Mouse (Mus musculus): ENCODE results near the gene Hoxb1. TPM values are rescaled to one million over a fixed set of nuclear protein-coding genes. Genes with fewer than 3 reads are reported as not detected.

Hoxb1 gene
- polyA plus RNA-seq, 1 experiment, result not detected

DNA sequence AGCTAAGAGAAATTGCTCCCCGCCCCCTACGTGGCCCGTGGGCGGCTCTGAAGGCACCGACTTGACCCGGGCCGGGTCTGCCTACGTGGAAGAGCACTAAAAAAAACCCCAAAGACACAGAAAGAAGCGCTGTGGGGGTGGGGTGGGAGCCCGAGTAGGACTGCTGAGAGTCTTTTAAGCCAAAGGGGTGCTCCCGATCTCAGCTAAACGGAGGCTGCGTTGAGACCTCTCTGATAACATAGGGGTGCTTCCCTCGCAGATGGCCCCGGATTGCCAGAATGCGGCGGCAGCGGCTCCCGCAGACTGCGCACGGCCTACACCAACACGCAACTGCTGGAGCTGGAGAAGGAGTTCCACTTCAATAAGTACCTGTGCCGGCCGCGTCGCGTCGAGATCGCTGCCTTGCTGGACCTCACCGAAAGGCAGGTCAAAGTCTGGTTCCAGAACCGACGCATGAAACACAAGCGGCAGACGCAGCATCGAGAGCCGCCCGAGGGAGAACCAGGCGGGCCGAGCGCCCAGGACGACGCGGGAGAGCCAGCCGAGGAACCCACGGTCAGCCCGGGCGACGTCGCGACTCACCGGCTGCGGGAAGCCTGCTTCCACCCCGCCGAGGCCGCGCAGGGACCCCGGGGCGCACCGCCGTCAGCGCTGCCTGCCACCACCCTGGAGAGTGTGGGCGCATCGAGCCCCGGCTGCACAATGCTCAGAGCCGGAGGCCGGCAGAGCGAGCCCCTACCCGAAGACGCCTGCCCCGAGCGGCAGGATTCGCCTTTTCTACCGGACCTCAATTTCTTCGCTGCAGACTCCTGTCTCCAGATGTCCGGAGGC, 12.6 kb upstream of the Hoxb1 start:
- peaks cover 63% of the 10 kb centered on the region for H3K27me3 ChIP-seq (ENCODE audit: control insufficient read depth, insufficient read depth, insufficient read length)
- no peaks in the 10 kb centered on the region for H3K36me3 ChIP-seq (ENCODE audit: control insufficient read depth, insufficient read depth)
- H3K79me2 ChIP-seq (ENCODE audit: control insufficient read depth, insufficient read depth), result no peaks in the 10 kb centered on the region
- H3K79me3 ChIP-seq (ENCODE audit: low read depth), result no peaks in the 10 kb centered on the region
- H3ac ChIP-seq (ENCODE audit: control insufficient read depth, insufficient read length, low read depth), result no peak overlapping the region
- no peak for TF ChIP-seq MYOD1 (IDR thresholded peaks at IDR 0.05; ENCODE audit: control insufficient read depth, insufficient read length, low read depth)
- TF ChIP-seq USF1 (IDR thresholded peaks at IDR 0.05; ENCODE audit: low read depth), result no peak
- TF ChIP-seq CTCF (IDR thresholded peaks at IDR 0.05; ENCODE audit: control insufficient read depth, insufficient read depth, insufficient read length), result no peak
- TF ChIP-seq MAX (IDR thresholded peaks at IDR 0.05), result no peak
- TF ChIP-seq MYOG (IDR thresholded peaks at IDR 0.05; ENCODE audit: control insufficient read depth, extremely low read depth, insufficient read length), result no peak
- H3K4me3 ChIP-seq (ENCODE audit: insufficient read depth, poor library complexity, severe bottlenecking), result no peak overlapping the region

DNA sequence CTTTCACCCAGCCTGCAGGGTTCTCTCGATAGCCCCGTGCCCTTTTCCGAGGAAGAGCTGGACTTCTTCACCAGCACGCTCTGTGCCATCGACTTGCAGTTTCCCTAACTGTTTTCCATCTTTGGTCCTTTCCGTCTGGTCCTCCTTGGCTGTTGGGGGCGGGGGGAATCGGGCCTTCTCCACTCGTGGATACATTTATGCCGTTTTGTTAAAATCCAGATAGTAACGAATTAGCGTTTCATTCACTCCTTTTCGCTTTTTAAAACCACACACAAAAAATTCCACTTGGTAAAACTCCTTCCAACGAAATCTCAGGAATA, 12.1 kb upstream of the Hoxb1 start:
- Histone ChIP-seq H3K4me3 (ENCODE audit: insufficient read depth, poor library complexity, severe bottlenecking) (no peak overlapping the region), H3K27me3 (ENCODE audit: control insufficient read depth, insufficient read depth, insufficient read length) (peaks cover 57% of the 10 kb centered on the region), H3ac (ENCODE audit: control insufficient read depth, insufficient read length, low read depth) (no peak overlapping the region), H3K79me2 (ENCODE audit: control insufficient read depth, insufficient read depth) (no peaks in the 10 kb centered on the region), H3K79me3 (ENCODE audit: low read depth) (no peaks in the 10 kb centered on the region), H3K36me3 (ENCODE audit: control insufficient read depth, insufficient read depth) (no peaks in the 10 kb centered on the region)
- TF ChIP-seq CTCF (IDR thresholded peaks at IDR 0.05; ENCODE audit: control insufficient read depth, insufficient read depth, insufficient read length) (no peak), MYOG (IDR thresholded peaks at IDR 0.05; ENCODE audit: control insufficient read depth, extremely low read depth, insufficient read length) (no peak), USF1 (IDR thresholded peaks at IDR 0.05; ENCODE audit: low read depth) (no peak), FOSL1 (IDR thresholded peaks at IDR 0.05; ENCODE audit: insufficient read depth, low read length, poor library complexity, severe bottlenecking) (no peak), MAX (IDR thresholded peaks at IDR 0.05) (no peak), CEBPB (IDR thresholded peaks at IDR 0.05; ENCODE audit: low read depth) (no peak), MYOD1 (IDR thresholded peaks at IDR 0.05; ENCODE audit: control insufficient read depth, insufficient read length, low read depth) (no peak)

DNA sequence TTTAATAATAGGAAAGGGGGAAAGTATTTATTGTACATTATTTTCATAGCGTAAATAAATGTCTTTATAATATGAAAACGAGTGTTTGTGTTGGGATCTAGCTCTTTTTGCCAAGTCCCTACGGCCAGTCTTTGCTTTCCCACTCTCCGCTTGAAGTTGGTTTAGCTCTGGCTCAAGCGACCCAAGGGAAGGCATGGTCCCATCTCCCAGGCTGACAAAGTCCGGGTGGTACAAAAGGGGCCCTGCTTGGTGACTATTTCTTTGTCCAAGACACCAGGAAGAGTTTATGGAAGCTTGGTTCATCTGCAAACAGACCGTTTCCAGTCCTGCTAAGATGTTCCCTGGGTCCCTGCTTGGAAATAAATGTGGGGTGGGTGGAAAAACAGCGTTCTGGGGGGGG, 11.6 kb upstream of the Hoxb1 start:
- no peak overlapping the region for H3K4me3 ChIP-seq (ENCODE audit: insufficient read depth, poor library complexity, severe bottlenecking)
- H3K27me3 ChIP-seq (ENCODE audit: control insufficient read depth, insufficient read depth, insufficient read length), result peaks cover 56% of the 10 kb centered on the region
- H3ac ChIP-seq (ENCODE audit: control insufficient read depth, insufficient read length, low read depth), result no peak overlapping the region
- no peaks in the 10 kb centered on the region for H3K36me3 ChIP-seq (ENCODE audit: control insufficient read depth, insufficient read depth)
- no peak for TF ChIP-seq MAX (IDR thresholded peaks at IDR 0.05)
- TF ChIP-seq MYOG (IDR thresholded peaks at IDR 0.05; ENCODE audit: control insufficient read depth, extremely low read depth, insufficient read length), result no peak
- TF ChIP-seq CTCF (IDR thresholded peaks at IDR 0.05; ENCODE audit: control insufficient read depth, insufficient read depth, insufficient read length), result no peak
- no peak for TF ChIP-seq MYOD1 (IDR thresholded peaks at IDR 0.05; ENCODE audit: control insufficient read depth, insufficient read length, low read depth)
- TF ChIP-seq CEBPB (IDR thresholded peaks at IDR 0.05; ENCODE audit: low read depth), result no peak
- TF ChIP-seq FOSL1 (IDR thresholded peaks at IDR 0.05; ENCODE audit: insufficient read depth, low read length, poor library complexity, severe bottlenecking), result no peak
- TF ChIP-seq USF1 (IDR thresholded peaks at IDR 0.05; ENCODE audit: low read depth), result no peak
- H3K79me3 ChIP-seq (ENCODE audit: low read depth), result no peaks in the 10 kb centered on the region
- no peaks in the 10 kb centered on the region for H3K79me2 ChIP-seq (ENCODE audit: control insufficient read depth, insufficient read depth)

DNA sequence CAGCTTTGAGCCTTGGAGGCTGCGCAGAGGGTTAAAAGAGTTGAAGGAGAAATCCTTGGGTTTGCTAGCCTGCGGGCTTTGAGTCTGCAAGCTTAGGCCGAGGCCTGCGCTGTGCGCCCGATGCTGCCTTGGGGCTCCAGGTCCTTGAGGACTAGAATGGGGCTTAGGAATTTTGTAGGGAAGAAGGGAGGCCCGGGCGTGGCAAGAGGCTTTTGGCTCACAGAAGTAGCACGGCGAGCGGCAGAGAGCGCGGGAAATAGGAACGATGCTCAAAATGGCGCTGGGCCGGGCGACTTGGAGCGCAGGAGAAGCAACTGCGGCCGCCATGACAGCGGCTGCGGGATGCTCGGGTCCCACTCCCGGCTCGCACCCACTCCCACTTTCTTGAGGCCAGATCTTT, 11.2 kb upstream of the Hoxb1 start:
- TF ChIP-seq FOSL1 (IDR thresholded peaks at IDR 0.05; ENCODE audit: insufficient read depth, low read length, poor library complexity, severe bottlenecking) (no peak), MYOD1 (IDR thresholded peaks at IDR 0.05; ENCODE audit: control insufficient read depth, insufficient read length, low read depth) (no peak), CEBPB (IDR thresholded peaks at IDR 0.05; ENCODE audit: low read depth) (no peak), MYOG (IDR thresholded peaks at IDR 0.05; ENCODE audit: control insufficient read depth, extremely low read depth, insufficient read length) (no peak), MAX (IDR thresholded peaks at IDR 0.05) (no peak), USF1 (IDR thresholded peaks at IDR 0.05; ENCODE audit: low read depth) (no peak), CTCF (IDR thresholded peaks at IDR 0.05; ENCODE audit: control insufficient read depth, insufficient read depth, insufficient read length) (no peak)
- Histone ChIP-seq H3K79me2 (ENCODE audit: control insufficient read depth, insufficient read depth) (no peaks in the 10 kb centered on the region), H3K4me3 (ENCODE audit: insufficient read depth, poor library complexity, severe bottlenecking) (no peak overlapping the region), H3K27me3 (ENCODE audit: control insufficient read depth, insufficient read depth, insufficient read length) (peaks cover 56% of the 10 kb centered on the region), H3ac (ENCODE audit: control insufficient read depth, insufficient read length, low read depth) (no peak overlapping the region), H3K79me3 (ENCODE audit: low read depth) (no peaks in the 10 kb centered on the region), H3K36me3 (ENCODE audit: control insufficient read depth, insufficient read depth) (no peaks in the 10 kb centered on the region)

DNA sequence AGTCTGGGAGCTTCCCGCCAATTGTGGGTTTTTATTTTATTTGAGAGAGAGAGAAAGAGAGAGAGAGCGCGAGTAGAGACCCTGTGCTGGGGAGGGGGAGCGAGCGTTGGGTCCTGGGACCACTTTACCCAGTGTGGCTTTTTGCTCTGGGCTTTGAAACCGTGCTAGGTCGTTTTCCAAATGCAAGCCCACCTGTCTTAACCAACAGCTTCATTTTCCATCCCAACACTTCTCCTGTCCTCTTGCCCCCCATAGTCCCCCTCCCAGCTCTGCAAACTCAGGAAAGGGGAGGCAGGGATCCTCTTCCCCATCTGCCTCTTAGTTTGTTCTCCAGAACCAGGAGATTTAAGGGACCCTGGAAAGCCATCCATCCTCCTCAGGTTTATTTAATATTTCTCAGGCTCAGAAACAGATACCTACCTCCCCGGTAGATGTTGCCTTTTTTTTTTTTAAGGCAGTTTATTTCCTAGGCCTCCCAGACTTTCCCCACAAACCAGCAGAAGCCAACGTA, 10.7 kb upstream of the Hoxb1 start:
- H3K27me3 ChIP-seq (ENCODE audit: control insufficient read depth, insufficient read depth, insufficient read length), result peaks cover 53% of the 10 kb centered on the region
- TF ChIP-seq MAX (IDR thresholded peaks at IDR 0.05) (no peak), USF1 (IDR thresholded peaks at IDR 0.05; ENCODE audit: low read depth) (no peak), MYOG (IDR thresholded peaks at IDR 0.05; ENCODE audit: control insufficient read depth, extremely low read depth, insufficient read length) (no peak), FOSL1 (IDR thresholded peaks at IDR 0.05; ENCODE audit: insufficient read depth, low read length, poor library complexity, severe bottlenecking) (no peak), MYOD1 (IDR thresholded peaks at IDR 0.05; ENCODE audit: control insufficient read depth, insufficient read length, low read depth) (no peak), CEBPB (IDR thresholded peaks at IDR 0.05; ENCODE audit: low read depth) (no peak), CTCF (IDR thresholded peaks at IDR 0.05; ENCODE audit: control insufficient read depth, insufficient read depth, insufficient read length) (no peak)
- H3K36me3 ChIP-seq (ENCODE audit: control insufficient read depth, insufficient read depth), result no peaks in the 10 kb centered on the region
- no peaks in the 10 kb centered on the region for H3K79me2 ChIP-seq (ENCODE audit: control insufficient read depth, insufficient read depth)
- H3ac ChIP-seq (ENCODE audit: control insufficient read depth, insufficient read length, low read depth), result no peak overlapping the region
- no peak overlapping the region for H3K4me3 ChIP-seq (ENCODE audit: insufficient read depth, poor library complexity, severe bottlenecking)
- H3K79me3 ChIP-seq (ENCODE audit: low read depth), result no peaks in the 10 kb centered on the region

Measured in C2C12 (cell line).